Mouse (Mus musculus): ENCODE results near the gene Dgki. TPM values are rescaled to one million over a fixed set of nuclear protein-coding genes. Genes with fewer than 3 reads are reported as not detected.
A peak's percentile ranks its signal among the peaks of the same experiment; 100 is the strongest.

The Dgki gene
- total and polyA plus RNA-seq, 3 experiments = not detected

DNA sequence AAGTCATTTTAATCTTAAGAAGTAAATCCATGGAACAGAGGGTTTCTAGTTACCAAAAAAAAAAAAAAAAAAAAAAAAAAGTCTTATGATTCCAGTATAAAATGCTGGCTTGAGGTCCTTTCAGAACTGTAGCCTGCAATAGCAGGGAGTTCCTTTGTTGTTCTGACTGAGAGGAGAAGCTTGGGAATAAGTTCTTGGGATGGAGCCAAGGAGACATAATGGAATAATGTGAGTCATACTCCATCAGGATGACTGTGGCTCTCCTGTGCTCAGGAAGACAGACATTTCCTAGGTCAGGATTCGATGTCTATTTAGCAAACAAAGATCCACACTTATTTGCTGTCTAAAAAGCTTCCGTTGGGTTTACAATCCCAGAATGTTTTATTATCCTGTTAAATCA is 318.3 kb downstream of the Dgki start:
- no peak for DNase-seq (ENCODE audit: low read depth, low spot score)
- H3K4me1 ChIP-seq (ENCODE audit: control insufficient read depth in 1 of 2, insufficient read depth in 2 of 2, low read length in 2 of 2) = no peaks in the 10 kb centered on the region
- no peaks in the 10 kb centered on the region for H3K27me3 ChIP-seq (ENCODE audit: control insufficient read depth in 1 of 2, insufficient read depth in 2 of 2, low read length in 2 of 2)
- H3K27ac ChIP-seq (ENCODE audit: control insufficient read depth, low read depth, low read length) = no peak overlapping the region
- no peaks in the 10 kb centered on the region for H3K9me3 ChIP-seq (replicated peaks; ENCODE audit: insufficient read depth, low read length)
- TF ChIP-seq POLR2AphosphoS2 (IDR thresholded peaks at IDR 0.05; ENCODE audit: low read length) (no peak), UBTF (IDR thresholded peaks at IDR 0.05; ENCODE audit: borderline replicate concordance, insufficient read depth, low read depth, low read length) (no peak), SIN3A (IDR thresholded peaks at IDR 0.05; ENCODE audit: low read length) (no peak), E2F4 (IDR thresholded peaks at IDR 0.05; ENCODE audit: borderline replicate concordance, low read depth, low read length) (no peak), EP300 (IDR thresholded peaks at IDR 0.05; ENCODE audit: low read depth in 1 of 2, low read length in 2 of 2) (no peak), ZMIZ1 (IDR thresholded peaks at IDR 0.05; ENCODE audit: low read depth, low read length) (no peak)
- no peak overlapping the region for H3K4me3 ChIP-seq (ENCODE audit: control insufficient read depth in 1 of 2, insufficient read depth in 1 of 2, low read depth in 2 of 2, low read length in 2 of 2)
- no peaks in the 10 kb centered on the region for H3K36me3 ChIP-seq (ENCODE audit: control insufficient read depth in 1 of 2, insufficient read depth in 2 of 2, low read length in 2 of 2)
- no peak overlapping the region for H3K9ac ChIP-seq (ENCODE audit: control insufficient read depth, low read depth, low read length, poor library complexity, severe bottlenecking)
- no peaks in the 10 kb centered on the region for H3K79me2 ChIP-seq (ENCODE audit: control insufficient read depth, insufficient read depth, low read length, poor library complexity)

DNA sequence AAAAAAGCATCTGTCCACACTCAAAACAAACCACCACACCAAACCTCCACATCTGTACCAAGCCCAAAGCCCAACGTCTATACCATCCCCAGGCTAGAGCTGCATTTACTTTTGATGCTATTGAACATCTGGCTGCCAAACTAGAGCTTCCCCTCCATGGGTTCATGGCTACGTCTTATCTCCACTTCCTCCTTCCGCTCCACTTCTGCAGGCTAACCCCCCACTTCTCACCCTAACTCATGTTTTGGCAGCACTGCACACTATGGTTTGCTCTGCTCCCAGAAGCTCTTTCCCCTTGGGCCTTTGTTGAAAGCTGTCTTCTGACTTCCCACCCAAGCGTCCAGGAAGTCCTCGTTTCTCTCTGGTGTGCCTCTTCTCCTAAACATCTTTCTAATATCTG is 319.5 kb downstream of the Dgki start:
- Histone ChIP-seq H3K4me1 (ENCODE audit: control insufficient read depth in 1 of 2, insufficient read depth in 2 of 2, low read length in 2 of 2) (no peaks in the 10 kb centered on the region), H3K9ac (ENCODE audit: control insufficient read depth, low read depth, low read length, poor library complexity, severe bottlenecking) (no peak overlapping the region), H3K27me3 (ENCODE audit: control insufficient read depth in 1 of 2, insufficient read depth in 2 of 2, low read length in 2 of 2) (no peaks in the 10 kb centered on the region), H3K9me3 (replicated peaks; ENCODE audit: insufficient read depth, low read length) (no peaks in the 10 kb centered on the region), H3K36me3 (ENCODE audit: control insufficient read depth in 1 of 2, insufficient read depth in 2 of 2, low read length in 2 of 2) (no peaks in the 10 kb centered on the region), H3K4me3 (ENCODE audit: control insufficient read depth in 1 of 2, insufficient read depth in 1 of 2, low read depth in 2 of 2, low read length in 2 of 2) (no peak overlapping the region), H3K79me2 (ENCODE audit: control insufficient read depth, insufficient read depth, low read length, poor library complexity) (no peaks in the 10 kb centered on the region), H3K27ac (ENCODE audit: control insufficient read depth, low read depth, low read length) (no peak overlapping the region)
- peak; percentile 1 for DNase-seq (ENCODE audit: low read depth, low spot score)
- TF ChIP-seq MEF2A (IDR thresholded peaks at IDR 0.05; ENCODE audit: extremely low read depth, insufficient replicate concordance, low read depth, low read length, poor library complexity, severe bottlenecking) = no peak
- TF ChIP-seq ELF1 (IDR thresholded peaks at IDR 0.05; ENCODE audit: low read depth, low read length) = no peak
- no peak for TF ChIP-seq CHD1 (IDR thresholded peaks at IDR 0.05; ENCODE audit: low read depth, low read length)
- no peak for TF ChIP-seq RCOR1 (IDR thresholded peaks at IDR 0.05; ENCODE audit: low read depth, low read length)
- TF ChIP-seq TCF12 (IDR thresholded peaks at IDR 0.05; ENCODE audit: low read depth, low read length) = no peak
- no peak for TF ChIP-seq NRF1 (IDR thresholded peaks at IDR 0.05; ENCODE audit: insufficient read depth, low read depth, low read length, poor library complexity, severe bottlenecking)
- no peak for TF ChIP-seq BHLHE40 (IDR thresholded peaks at IDR 0.05; ENCODE audit: borderline replicate concordance, low read depth, low read length)
- TF ChIP-seq KAT2A (conservative IDR thresholded peaks at IDR 0.05; ENCODE audit: low read depth, low read length) = no peak
- TF ChIP-seq TAL1 (IDR thresholded peaks at IDR 0.05; ENCODE audit: low read length) = no peak
- no peak for TF ChIP-seq CTCF (IDR thresholded peaks at IDR 0.05 in 2 of 3, conservative IDR thresholded peaks at IDR 0.05 in 1 of 3; ENCODE audit: control insufficient read depth in 1 of 3, insufficient read depth in 1 of 3, low read depth in 2 of 3, low read length in 3 of 3, poor library complexity in 1 of 3, severe bottlenecking in 1 of 3)
- no peak for TF ChIP-seq MYB (IDR thresholded peaks at IDR 0.05; ENCODE audit: low read depth, low read length)
- TF ChIP-seq CHD2 (IDR thresholded peaks at IDR 0.05; ENCODE audit: low read length) = no peak
- TF ChIP-seq JUND (IDR thresholded peaks at IDR 0.05; ENCODE audit: low read depth, low read length) = no peak
- TF ChIP-seq SMC3 (IDR thresholded peaks at IDR 0.05; ENCODE audit: low read depth, low read length) = no peak
- TF ChIP-seq EP300 (IDR thresholded peaks at IDR 0.05; ENCODE audit: low read depth in 1 of 2, low read length in 2 of 2) = no peak
- TF ChIP-seq MYC (IDR thresholded peaks at IDR 0.05; ENCODE audit: low read depth, low read length) = no peak
